Mouse (Mus musculus): ENCODE data around the gene Slf2. TPM values are rescaled to one million over a fixed set of nuclear protein-coding genes. Genes with fewer than 3 reads are reported as not detected.
A peak's percentile ranks its signal among the peaks of the same experiment; 100 is the strongest.

Gene Slf2
- polyA plus RNA-seq, 1 experiment from 2014 or later = 27.2 TPM

GRCm38 (mm10) chr19:44914481-44915249 lies 16.3 kb upstream of the Slf2 start:
- Histone ChIP-seq H3K4me2 (no peak overlapping the region), H3K27me3 (replicated peaks) (no peaks in the 10 kb centered on the region), H3K4me3 (no peak overlapping the region), H3K36me3 (no peaks in the 10 kb centered on the region), H3K4me1 (peaks cover 10% of the 10 kb centered on the region), H3K9me3 (no peaks in the 10 kb centered on the region), H3K27ac (replicated peaks) (peak overlapping the region; percentile 64), H3K9ac (no peak overlapping the region)
- WGBS = 45% methylated on average over 10 of the region's 10 CpGs
- ATAC-seq (ENCODE audit: extremely low read depth, insufficient number of reproducible peaks, low FRiP score, low TSS enrichment) = no peak

- no peaks in the 10 kb centered on the region for H3K9me3 ChIP-seq
- ATAC-seq (ENCODE audit: extremely low read depth, insufficient number of reproducible peaks, low FRiP score, low TSS enrichment) = no peak
- 88% methylated on average over 6 of the region's 6 CpGs for WGBS
- no peak overlapping the region for H3K4me3 ChIP-seq
- H3K36me3 ChIP-seq = no peaks in the 10 kb centered on the region
- no peak overlapping the region for H3K4me2 ChIP-seq
- H3K27me3 ChIP-seq (replicated peaks) = no peaks in the 10 kb centered on the region
- peaks cover 10% of the 10 kb centered on the region for H3K4me1 ChIP-seq
- H3K9ac ChIP-seq = no peak overlapping the region
- H3K27ac ChIP-seq (replicated peaks) = no peak overlapping the region
Measured at GRCm38 (mm10) chr19:44918171-44918570, 12.8 kb upstream of the Slf2 start.

- no peak overlapping the region for H3K9ac ChIP-seq
- H3K9me3 ChIP-seq = no peaks in the 10 kb centered on the region
- H3K36me3 ChIP-seq = no peaks in the 10 kb centered on the region
- 52% methylated on average over 1 of the region's 1 CpGs for WGBS
- peaks cover 19% of the 10 kb centered on the region for H3K4me1 ChIP-seq
- no peak overlapping the region for H3K4me3 ChIP-seq
- H3K27ac ChIP-seq (replicated peaks) = no peak overlapping the region
- no peaks in the 10 kb centered on the region for H3K27me3 ChIP-seq (replicated peaks)
- no peak overlapping the region for H3K4me2 ChIP-seq
- ATAC-seq (ENCODE audit: extremely low read depth, insufficient number of reproducible peaks, low FRiP score, low TSS enrichment) = no peak
Measured at GRCm38 (mm10) chr19:44921466-44922139, 9.3 kb upstream of the Slf2 start.

GRCm38 (mm10) chr19:44922521-44922920 lies 8.4 kb upstream of the Slf2 start:
- H3K4me2 ChIP-seq = no peak overlapping the region
- no peaks in the 10 kb centered on the region for H3K9me3 ChIP-seq
- H3K9ac ChIP-seq = no peak overlapping the region
- no peak overlapping the region for H3K4me3 ChIP-seq
- no peak overlapping the region for H3K27ac ChIP-seq (replicated peaks)
- 55% methylated on average over 2 of the region's 2 CpGs for WGBS
- H3K4me1 ChIP-seq = peaks cover 28% of the 10 kb centered on the region
- ATAC-seq (ENCODE audit: extremely low read depth, insufficient number of reproducible peaks, low FRiP score, low TSS enrichment) = no peak
- H3K36me3 ChIP-seq = no peaks in the 10 kb centered on the region
- no peaks in the 10 kb centered on the region for H3K27me3 ChIP-seq (replicated peaks)

- H3K4me1 ChIP-seq = peaks cover 50% of the 10 kb centered on the region
- no peaks in the 10 kb centered on the region for H3K9me3 ChIP-seq
- no peak overlapping the region for H3K9ac ChIP-seq
- H3K4me2 ChIP-seq = no peak overlapping the region
- no peaks in the 10 kb centered on the region for H3K27me3 ChIP-seq (replicated peaks)
- no peaks in the 10 kb centered on the region for H3K36me3 ChIP-seq
- no peak for ATAC-seq (ENCODE audit: extremely low read depth, insufficient number of reproducible peaks, low FRiP score, low TSS enrichment)
- no peak overlapping the region for H3K4me3 ChIP-seq
- peak overlapping the region; percentile 61 for H3K27ac ChIP-seq (replicated peaks)
- WGBS = 20% methylated on average over 5 of the region's 5 CpGs
Measured at GRCm38 (mm10) chr19:44924699-44925098, 6.3 kb upstream of the Slf2 start.

GRCm38 (mm10) chr19:44926781-44927180 lies 4.2 kb upstream of the Slf2 start:
- peaks cover 58% of the 10 kb centered on the region for H3K4me1 ChIP-seq
- H3K4me2 ChIP-seq = no peak overlapping the region
- H3K36me3 ChIP-seq = no peaks in the 10 kb centered on the region
- H3K9me3 ChIP-seq = no peaks in the 10 kb centered on the region
- peak overlapping the region; percentile 81; the same call in 1 of the 2 replicates for H3K27ac ChIP-seq (replicated peaks)
- WGBS = 74% methylated on average over 6 of the region's 6 CpGs
- H3K9ac ChIP-seq = no peak overlapping the region
- ATAC-seq (ENCODE audit: extremely low read depth, insufficient number of reproducible peaks, low FRiP score, low TSS enrichment) = no peak
- no peak overlapping the region for H3K4me3 ChIP-seq
- no peaks in the 10 kb centered on the region for H3K27me3 ChIP-seq (replicated peaks)

GRCm38 (mm10) chr19:44927250-44927649 lies 3.7 kb upstream of the Slf2 start:
- no peaks in the 10 kb centered on the region for H3K36me3 ChIP-seq
- peak overlapping the region; percentile 58; the same call in 1 of the 2 replicates for H3K9ac ChIP-seq
- no peak for ATAC-seq (ENCODE audit: extremely low read depth, insufficient number of reproducible peaks, low FRiP score, low TSS enrichment)
- H3K9me3 ChIP-seq = no peaks in the 10 kb centered on the region
- 0 out of 2 replicates have a peak overlapping the region, but pooled peaks have one; percentile 57 for H3K4me2 ChIP-seq
- H3K27me3 ChIP-seq (replicated peaks) = no peaks in the 10 kb centered on the region
- WGBS = 43% methylated on average over 1 of the region's 1 CpGs
- peaks cover 61% of the 10 kb centered on the region for H3K4me1 ChIP-seq
- H3K4me3 ChIP-seq = no peak overlapping the region
- peak overlapping the region; percentile 81 for H3K27ac ChIP-seq (replicated peaks)

- peak overlapping the region; percentile 57 for H3K4me2 ChIP-seq
- H3K9ac ChIP-seq = peak overlapping the region; percentile 58
- ATAC-seq (ENCODE audit: extremely low read depth, insufficient number of reproducible peaks, low FRiP score, low TSS enrichment) = no peak
- peak overlapping the region; percentile 21 for H3K4me3 ChIP-seq
- 21% methylated on average over 8 of the region's 8 CpGs for WGBS
- peak overlapping the region; percentile 81 for H3K27ac ChIP-seq (replicated peaks)
- no peaks in the 10 kb centered on the region for H3K27me3 ChIP-seq (replicated peaks)
- no peaks in the 10 kb centered on the region for H3K9me3 ChIP-seq
- H3K36me3 ChIP-seq = peaks cover 3% of the 10 kb centered on the region
- peaks cover 68% of the 10 kb centered on the region for H3K4me1 ChIP-seq
Measured at GRCm38 (mm10) chr19:44928185-44928584, 2.8 kb upstream of the Slf2 start.

GRCm38 (mm10) chr19:44929251-44929650 lies 1.7 kb upstream of the Slf2 start:
- H3K27me3 ChIP-seq (replicated peaks) = no peaks in the 10 kb centered on the region
- no peak overlapping the region for H3K9ac ChIP-seq
- H3K4me1 ChIP-seq = peaks cover 73% of the 10 kb centered on the region
- WGBS = 34% methylated on average over 3 of the region's 3 CpGs
- peak overlapping the region; percentile 81 for H3K27ac ChIP-seq (replicated peaks)
- no peak overlapping the region for H3K4me2 ChIP-seq
- peaks cover 7% of the 10 kb centered on the region for H3K36me3 ChIP-seq
- H3K9me3 ChIP-seq = no peaks in the 10 kb centered on the region
- ATAC-seq (ENCODE audit: extremely low read depth, insufficient number of reproducible peaks, low FRiP score, low TSS enrichment) = no peak
- H3K4me3 ChIP-seq = no peak overlapping the region

GRCm38 (mm10) chr19:44929663-44930062 lies 1.3 kb upstream of the Slf2 start:
- Histone ChIP-seq H3K9ac (no peak overlapping the region), H3K27me3 (replicated peaks) (no peaks in the 10 kb centered on the region), H3K4me2 (peak overlapping the region; percentile 88; the same call in 1 of the 2 replicates), H3K4me3 (no peak overlapping the region), H3K36me3 (peaks cover 10% of the 10 kb centered on the region), H3K4me1 (peaks cover 71% of the 10 kb centered on the region), H3K9me3 (no peaks in the 10 kb centered on the region), H3K27ac (replicated peaks) (peak overlapping the region; percentile 81)
- ATAC-seq (ENCODE audit: extremely low read depth, insufficient number of reproducible peaks, low FRiP score, low TSS enrichment) = no peak
- 48% methylated on average over 10 of the region's 10 CpGs for WGBS

GRCm38 (mm10) chr19:44930122-44930521 lies 829 bp upstream of the Slf2 start:
- H3K27me3 ChIP-seq (replicated peaks) = no peaks in the 10 kb centered on the region
- no peak for ATAC-seq (ENCODE audit: extremely low read depth, insufficient number of reproducible peaks, low FRiP score, low TSS enrichment)
- peaks cover 67% of the 10 kb centered on the region for H3K4me1 ChIP-seq
- peak overlapping the region; percentile 88 for H3K4me2 ChIP-seq
- H3K36me3 ChIP-seq = peaks cover 14% of the 10 kb centered on the region
- H3K4me3 ChIP-seq = peak overlapping the region; percentile 100
- peak overlapping the region; percentile 81 for H3K27ac ChIP-seq (replicated peaks)
- peak overlapping the region; percentile 86 for H3K9ac ChIP-seq
- H3K9me3 ChIP-seq = no peaks in the 10 kb centered on the region
- WGBS = 33% methylated on average over 2 of the region's 2 CpGs

Data from heart, embryonic 13.5 days (tissue).